Mouse (Mus musculus): ENCODE results near the gene Wee1.
A peak's percentile ranks its signal among the peaks of the same experiment; 100 is the strongest.
"Not testable (repeated sequence)": the region's sequence is repeated elsewhere in the genome, so short reads cannot be mapped to it uniquely, and the experiment has no call there.

Wee1 gene

DNA sequence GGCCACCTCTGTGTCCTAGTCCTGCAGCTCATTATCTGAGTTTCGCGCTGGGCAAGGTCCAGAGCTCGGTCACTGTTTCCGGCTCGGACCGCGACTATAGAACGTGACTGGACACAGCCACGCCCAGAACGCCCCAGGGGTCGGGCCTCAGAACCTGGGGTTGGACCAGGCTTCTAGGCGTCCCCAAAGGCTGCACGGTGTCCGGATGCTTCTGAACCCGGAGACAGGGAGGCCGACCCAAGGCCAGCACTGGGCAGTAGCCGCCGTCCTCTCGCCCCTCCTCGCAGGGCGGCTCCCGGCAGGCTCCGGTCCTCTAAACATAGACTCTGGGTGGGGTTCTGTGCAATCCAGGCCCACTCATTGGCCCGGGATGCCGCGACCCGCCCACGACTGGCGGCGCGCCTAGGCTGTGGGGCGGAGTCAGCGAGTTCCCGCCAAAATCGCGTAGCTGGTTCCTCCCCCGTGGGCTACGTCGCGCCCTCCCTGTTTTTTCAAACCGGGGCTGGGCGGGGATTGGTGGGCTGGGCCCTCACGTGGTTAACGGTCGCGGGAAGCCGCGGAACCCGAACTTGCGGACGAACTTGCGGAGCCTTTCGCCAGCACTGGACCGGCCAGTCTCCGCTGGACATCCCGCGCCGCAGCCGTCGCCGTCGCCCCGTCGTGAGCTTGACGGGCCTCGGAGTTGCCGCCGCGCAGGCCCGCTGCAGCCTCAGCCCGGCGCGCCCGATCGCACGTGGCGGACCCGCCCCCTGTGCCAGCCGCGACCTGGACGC, at the start of gene Wee1:
Gene Wee1 (plus strand): TSS at position 531 of the 773 bp plus-strand sequence.
- DNase-seq (ENCODE audit: low spot score): peak; percentile 99

DNA sequence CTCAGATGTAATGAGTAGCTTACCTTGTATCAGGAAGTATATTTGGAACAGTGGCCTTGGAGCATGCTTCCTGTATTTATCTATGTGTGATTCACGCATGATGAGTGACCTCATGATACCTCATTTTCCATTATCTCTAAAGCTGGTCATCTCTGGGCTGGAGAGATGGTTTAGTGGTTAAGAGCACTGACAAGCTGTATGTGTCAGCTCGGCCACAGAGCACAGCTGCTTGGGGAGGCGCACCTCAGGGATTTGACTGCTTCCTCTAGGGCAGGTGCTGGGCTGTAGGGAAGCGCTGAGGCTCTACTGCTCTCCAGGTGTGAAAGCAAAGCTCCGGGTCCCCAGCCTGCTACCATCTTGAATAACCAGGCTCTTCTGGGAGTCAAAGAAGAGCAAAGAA, 43.7 kb upstream of the Wee1 start:
- DNase-seq (ENCODE audit: low spot score): no peak

DNA sequence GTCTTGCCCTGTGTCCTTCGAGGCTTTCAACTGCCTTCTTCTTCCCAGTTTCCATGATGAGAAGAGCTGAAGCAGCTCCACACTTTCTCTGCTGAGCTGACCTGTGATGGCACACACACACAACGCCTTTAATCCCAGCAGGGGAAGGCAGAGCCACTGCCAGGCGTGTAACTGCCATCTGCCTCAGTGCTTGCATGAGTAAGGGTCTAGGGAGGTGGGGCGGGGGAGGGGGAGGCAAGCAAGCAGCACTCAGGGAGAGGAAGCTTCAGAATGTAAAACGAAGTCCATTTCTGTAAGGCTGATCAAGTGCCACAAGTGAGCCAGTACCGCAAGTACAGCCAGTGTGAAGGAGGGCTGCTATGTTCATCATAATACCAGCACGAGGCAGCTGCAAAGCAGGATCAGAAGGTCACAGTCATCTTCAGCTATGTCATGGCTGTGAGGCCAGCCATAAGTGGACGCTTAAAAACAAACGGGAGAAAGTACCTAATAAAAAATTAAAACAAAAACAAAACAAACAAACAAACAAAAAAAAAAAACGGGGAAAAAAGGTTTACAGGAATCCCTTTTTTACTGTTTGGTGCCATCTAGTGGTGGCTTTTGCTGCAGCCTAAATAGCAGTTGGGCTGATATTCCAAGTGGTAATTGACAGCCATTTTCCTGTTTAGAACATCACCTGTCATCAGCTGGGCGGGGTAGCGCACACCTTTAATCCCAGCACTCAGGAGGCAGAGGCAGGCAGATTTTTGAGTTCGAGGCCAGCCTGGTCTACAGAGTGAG, 38.3 kb upstream of the Wee1 start:
- no peak for DNase-seq (ENCODE audit: low spot score)

DNA sequence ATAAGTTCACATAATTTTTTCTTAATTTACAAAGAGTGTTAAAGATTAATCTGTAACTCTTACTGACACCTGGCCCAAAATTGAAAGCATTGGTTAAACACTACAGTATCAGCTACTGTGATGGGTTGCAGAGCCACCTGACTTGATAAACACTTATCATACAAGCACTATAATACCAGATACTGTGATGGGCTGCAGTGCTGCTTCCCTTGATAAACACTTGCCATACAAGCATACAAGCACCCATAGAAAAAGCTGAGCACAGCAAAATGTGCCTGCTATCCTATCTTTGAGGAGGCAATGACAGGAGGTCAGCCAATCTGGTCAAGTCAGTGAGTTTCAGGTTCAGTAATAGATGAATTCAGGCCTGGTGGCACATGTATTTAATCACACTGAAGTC, 36.6 kb upstream of the Wee1 start:
- DNase-seq (ENCODE audit: low spot score): no peak

DNA sequence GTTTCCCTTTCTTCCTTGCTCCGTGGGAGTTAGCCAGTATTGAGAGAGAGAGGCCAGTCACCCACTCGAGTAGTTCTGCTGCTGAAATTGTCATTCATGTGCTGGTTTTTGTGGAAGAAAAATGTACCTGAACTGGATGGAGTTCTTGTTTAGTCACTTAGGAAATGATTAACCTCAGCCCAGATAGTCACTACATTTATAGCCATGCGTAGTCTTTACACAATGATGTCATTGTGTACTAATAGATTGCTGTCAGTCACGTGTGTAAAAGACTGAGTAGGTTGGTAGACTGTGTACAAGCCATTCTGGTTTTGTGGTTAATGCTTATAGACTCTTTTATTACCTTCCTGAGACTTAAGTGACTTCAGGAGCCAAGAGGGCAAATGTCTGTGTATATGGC, 33.9 kb upstream of the Wee1 start:
- DNase-seq (ENCODE audit: low spot score): peak; percentile 62

DNA sequence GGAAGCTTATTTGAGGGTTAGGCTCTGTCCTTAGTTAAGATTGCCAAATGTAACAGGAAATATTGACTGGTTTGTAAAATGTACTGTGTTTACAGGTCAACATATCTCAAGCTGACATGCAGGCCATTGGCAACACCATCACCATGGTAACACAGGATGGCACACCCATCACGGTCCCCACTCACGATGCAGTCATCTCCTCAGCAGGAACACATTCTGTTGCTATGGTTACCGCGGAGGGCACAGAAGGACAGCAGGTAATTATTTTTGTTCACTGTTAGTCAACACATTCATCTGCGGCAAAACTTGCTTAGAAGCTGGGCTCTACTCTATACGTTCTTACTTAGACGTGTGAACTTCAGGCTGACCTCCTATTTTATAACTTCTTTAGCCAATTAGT, 30.2 kb upstream of the Wee1 start:
- DNase-seq (ENCODE audit: low spot score): no peak

DNA sequence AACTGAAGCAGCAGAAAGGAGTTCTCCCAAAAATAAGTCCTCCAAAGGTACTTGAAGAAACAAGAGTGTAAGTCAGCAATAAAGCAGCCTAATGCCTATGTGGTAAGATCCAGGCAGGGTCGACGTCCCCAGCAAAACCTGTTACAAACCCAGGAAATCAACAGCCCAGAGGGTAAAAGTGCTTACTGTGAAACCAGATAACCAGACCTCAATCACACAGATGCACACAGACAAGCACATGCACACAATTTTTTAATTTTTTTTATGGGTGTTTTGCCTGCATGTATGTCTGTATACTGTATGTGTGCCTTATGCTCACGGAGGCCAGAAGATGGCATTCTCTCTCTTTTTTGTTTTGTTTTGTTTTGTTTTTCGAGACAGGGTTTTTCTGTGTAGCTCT, 25.5 kb upstream of the Wee1 start:
- peak; percentile 28 for DNase-seq (ENCODE audit: low spot score)

DNA sequence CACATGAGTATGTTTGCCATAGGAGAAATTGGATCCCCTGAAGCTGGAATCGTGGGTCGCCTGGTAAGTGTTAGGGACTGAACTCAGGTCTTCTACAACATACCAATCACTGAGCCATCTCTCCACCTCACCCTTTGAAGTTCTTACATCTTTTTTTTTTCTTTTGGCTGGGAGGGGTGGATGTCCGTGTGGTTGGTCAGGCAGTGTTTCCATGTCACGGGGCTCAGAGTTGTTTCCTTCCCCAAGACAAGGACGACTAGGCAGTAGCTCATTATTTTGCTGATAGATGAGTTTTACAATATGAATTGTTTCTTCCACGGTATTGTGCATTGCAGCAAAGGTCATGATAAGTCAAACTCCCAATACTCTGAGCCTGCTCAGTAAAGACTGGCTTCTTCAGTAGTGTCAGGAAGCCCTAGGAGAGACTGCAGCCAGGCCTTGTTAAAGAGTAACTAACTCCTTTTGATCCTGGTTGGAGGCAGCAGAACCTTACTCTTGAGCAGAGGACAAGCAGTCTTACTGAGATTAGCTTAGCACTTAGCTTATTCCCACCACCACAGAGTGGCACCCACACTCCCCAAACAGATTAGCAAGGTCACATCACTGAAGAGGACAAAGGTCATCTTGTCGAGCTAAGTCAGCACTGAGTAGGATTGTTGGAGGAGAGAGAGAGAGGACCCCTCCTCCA, 24.6 kb upstream of the Wee1 start:
- peak; percentile 89 for DNase-seq (ENCODE audit: low spot score)

DNA sequence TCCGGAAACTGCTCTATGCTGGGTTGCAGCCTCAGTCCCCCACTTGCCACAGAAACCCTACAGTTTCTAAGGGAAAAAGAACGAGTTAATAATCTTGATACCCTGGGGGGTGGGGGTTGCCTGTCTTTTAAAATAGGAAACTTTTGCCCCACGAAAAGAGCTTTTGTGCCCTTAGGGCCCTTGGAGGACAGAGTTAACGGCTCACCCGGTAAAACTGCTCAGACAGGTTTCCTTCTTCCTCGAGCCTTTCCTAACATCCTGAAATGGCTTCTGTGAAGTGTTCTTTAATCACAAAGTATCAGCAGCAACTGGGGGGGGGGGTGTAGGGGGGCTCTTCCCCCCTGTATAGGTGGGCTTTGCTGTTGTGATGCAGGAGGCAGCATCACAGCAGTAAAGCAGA, 21.0 kb upstream of the Wee1 start:
- DNase-seq (ENCODE audit: low spot score): no peak

DNA sequence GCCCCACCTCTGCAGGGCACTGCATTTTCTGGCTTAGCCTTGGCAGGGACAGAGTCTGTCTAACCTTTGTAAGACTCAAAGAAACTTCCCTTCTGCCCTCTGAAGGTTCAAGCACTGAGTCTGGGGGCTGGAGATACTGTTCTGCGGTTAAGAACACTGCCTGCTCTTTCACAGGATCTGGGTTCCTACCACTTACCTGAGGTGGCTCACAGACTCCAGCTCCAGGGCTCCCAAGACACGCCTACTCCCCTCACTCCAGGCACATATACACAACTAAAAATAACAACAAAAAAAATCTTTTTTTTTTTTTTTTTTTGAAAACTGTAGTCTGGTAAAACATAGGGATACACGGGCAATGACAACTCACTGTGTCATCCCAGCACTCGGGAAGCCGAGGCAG, 20.6 kb upstream of the Wee1 start:
- DNase-seq (ENCODE audit: low spot score): no peak

DNA sequence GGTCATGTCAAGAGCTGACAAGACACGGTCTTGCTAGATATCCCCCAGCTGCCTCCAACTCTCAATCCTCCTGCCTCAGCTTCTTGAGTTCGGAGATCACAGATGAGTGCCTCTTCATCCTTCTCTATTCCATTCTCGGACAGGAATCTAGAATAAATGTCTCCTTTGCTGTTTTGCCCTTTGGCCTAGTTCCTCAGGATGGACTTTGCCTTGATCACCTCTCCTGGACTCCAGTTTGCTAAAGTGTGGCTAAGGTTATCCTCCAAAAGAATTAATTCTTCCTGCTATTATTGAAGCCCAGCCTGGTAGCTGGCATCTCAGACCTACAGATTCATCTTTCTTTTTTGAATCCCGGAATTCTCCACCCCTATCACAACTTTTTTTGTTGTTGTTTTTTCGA, 16.8 kb upstream of the Wee1 start:
- DNase-seq (ENCODE audit: low spot score): no peak

DNA sequence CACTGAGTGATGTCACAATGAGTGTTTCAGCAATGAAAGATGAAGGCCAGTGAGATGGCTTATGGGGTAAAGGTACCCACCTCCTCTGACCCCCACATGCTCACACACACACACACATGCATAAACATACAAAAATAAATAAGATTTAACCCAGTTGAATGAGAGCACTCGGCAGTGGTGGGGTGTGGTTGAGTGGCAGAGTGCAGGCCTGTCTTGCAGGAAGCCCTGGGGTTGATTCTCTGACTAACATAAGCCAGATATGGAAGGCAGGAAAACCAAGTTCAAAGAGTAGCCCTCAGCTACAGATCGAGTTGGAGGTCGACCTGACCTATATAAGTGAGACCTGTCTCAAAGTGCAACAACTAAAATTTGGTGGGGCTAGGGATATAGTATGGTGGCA, 15.2 kb upstream of the Wee1 start:
- DNase-seq (ENCODE audit: low spot score): no peak

DNA sequence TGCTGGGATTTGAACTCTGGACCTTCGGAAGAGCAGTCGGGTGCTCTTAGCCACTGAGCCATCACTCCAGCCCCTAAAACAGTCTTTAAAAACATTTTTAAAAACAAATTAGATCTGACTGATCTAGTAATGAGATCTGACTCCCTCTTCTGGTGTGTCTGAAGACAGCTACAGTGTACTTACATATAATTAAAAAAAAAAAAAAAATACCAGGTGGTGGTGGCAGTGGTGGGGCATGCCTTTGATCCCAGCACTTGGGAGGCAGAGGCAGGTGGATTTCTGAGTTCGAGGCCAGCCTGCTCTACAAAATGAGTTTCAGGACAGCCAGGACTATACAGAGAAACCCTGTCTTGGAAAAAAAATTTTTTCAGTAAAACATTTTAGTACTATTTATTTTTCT, 13.3 kb upstream of the Wee1 start:
- not testable (repeated sequence) for DNase-seq (ENCODE audit: low spot score)

DNA sequence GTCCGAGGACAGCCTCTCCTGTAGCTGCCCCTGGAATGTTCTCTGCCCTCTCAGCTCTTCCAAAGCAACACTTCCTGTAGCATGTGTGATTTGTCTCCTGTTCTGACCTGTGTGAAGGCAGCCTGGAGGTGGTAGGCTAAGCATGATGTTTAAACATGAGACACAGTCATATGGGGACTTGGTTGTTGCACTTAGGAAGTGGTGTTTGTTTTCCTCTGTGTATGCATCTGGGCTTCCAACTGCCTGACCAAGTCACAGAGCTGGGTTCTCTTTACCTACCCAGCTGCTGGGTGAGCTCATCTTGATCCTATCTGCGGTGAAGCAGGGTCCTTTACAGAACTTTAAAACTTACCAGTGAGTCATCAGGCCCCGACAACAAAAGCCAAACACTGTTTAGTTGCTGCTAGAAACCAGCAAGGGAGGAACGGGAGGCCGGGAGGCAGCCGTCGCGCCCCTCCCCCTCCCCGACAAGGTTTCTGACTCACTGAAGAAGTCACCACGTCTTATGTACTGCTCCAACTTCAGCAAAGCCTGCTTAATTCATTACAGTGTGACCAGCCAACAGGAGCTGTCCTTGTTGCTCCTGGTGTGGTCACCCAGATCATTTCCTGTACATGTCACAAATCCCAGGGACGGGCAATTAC, 12.8 kb upstream of the Wee1 start:
- DNase-seq (ENCODE audit: low spot score): peak; percentile 66

DNA sequence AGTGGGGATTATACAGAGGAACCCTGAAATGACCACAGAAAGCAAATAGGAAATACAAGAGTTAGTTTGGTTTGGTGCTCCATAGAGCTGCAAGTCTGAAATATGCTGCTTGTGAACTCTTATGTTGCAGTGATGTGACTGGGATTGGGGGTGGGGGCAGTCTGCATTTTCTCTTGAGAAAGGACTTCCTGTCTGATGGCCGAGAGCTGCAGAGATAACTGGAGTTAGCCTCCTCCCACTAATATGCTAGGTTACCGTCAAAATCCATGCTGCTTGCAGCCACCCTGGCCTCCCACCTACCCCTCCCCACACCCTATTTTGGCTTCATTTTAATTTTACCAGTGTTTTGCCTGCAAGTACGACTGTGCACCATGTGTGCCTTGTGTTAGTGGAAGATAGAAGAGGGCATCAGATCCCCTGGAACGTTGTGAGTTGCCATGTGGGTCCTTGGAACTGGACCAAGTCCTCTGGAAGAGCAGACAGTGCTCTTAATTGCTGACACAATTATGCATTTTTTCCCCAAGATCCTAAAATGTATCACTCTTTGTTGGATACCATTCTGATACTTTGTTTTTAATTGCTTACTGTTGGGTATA, 11.7 kb upstream of the Wee1 start:
- no peak for DNase-seq (ENCODE audit: low spot score)

DNA sequence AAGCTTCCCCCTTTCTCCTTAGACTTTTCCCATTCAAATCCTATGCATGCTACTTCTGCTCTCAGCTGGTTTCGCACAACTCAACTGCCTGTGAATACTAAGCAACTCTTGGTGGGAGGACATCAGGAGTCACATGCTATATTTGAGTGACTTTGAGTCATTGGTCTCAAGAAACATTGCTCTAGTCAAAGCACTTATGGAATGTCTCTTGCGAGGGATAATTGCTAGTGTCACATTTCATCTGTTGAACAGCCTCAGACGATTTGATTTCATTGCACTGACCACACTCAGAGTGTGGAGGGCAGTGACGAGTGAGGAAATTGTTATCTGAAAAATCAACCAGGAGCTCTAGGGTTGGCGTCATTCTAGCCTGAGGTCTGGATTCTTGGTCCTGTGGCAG, 7.1 kb upstream of the Wee1 start:
- no peak for DNase-seq (ENCODE audit: low spot score)

DNA sequence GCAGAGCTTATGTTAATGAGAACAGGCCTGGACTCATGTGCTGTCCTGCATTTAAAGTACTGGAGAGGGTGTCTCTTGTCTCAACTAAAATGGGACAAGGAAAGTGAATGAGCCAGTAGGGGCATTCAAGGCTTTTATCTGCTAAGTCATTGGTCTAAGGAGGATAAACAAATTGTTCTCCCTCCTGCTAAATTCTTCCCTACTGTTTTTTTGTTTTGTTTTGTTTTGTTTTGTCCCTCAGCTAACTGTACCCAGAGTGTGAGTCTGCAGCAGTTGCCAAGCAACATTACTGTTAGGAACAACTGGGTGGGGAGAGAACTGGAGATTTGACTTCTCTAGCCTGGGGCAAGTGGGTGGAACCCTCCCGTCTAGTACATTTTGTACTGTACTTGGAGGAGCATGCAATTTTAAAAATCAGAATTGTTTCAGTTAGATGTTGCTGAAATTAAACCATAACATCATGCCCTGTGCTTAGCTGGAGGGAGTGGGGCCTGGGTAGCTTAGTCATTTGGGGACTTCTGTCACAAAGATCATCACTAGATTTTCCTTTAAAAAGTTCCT, 5.0 kb upstream of the Wee1 start:
- DNase-seq (ENCODE audit: low spot score): no peak

DNA sequence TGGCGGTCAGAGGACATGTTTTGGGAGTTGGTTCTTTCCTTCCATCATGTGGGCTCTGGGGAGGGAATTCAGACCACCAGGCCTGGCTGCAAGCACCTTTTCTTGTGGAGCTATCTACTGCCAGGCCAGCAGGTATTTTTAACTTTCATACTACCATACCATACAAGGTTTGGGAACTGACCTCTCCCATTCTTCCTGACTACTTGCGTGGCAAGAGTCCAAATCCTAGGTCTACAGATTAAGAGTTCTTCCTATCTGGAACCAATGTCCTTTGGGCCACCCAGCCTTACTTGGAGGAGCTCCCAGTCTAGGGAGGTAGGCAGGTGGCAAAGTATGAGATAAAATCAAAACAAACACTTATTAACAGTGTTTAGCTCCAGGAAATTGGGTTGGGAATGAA, 3.4 kb upstream of the Wee1 start:
- no peak for DNase-seq (ENCODE audit: low spot score)

DNA sequence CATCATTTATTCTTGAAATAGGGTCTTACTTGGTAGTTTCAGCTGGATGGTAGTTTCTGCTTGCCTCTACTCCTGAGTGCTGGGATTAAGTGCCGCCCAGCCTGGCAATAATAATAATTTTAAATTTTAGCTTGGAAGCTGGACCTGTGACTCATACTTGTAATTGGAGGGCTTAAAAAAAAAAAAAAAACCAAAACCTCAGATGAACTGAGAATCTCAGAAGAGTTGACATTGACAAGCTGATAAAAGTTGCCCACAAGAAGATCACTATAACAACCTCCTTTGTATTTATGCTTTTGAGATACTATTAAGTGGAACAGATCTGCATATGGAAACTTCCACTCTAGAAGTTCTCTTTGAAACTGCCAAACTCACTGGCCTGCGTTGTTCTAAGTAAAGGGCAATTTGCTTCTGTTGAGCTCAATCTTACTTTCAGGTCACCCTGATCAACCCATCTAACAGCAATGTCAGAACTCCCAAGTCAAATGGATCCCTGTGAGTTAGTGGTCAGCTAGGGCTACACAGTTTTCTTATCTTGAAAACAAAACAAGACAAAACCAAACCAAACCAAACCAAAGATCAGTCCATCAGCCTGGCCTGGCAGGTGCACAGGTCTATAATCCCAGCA, 1.6 kb upstream of the Wee1 start:
- no peak for DNase-seq (ENCODE audit: low spot score)

DNA sequence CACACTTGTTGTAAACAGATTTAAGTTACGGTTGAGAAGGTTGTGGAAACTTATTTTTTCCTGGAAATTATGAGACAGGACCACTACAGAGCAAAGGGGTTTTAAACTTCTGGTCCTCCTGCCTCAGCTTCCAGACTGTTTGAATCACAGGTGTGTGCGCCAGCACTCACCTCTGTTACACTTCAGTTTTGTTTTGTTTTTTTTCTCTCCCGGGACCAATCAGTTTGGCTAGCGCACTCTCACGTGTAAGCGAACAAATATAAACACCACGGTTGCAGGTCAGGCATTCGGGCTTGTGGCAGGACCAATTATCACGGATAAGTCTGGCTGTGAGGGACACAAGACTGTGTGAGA, 707 bp upstream of the Wee1 start:
- no peak for DNase-seq (ENCODE audit: low spot score)

DNA sequence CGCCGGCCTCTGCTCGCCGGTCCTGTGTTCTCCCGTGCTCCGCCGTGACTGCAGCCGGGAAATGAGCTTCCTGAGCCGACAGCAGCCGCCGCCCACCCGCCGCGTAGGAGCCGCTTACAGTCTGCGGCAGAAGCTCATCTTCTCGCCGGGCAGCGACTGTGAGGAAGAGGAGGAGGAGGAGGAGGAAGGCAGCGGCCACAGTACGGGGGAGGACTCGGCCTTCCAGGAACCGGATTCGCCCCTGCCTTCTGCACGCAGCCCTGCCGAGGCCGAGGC, 381 bp downstream of the Wee1 start:
- no peak for DNase-seq (ENCODE audit: low spot score)
